22 mouse cellular contexts compared by ENCODE assay signal in genomic region chr9:77703476-77703875, GRCm38 (mm10). TPM values are rescaled to one million over a fixed set of nuclear protein-coding genes. Genes with fewer than 3 reads are reported as not detected.
A peak's percentile ranks its signal among the peaks of the same experiment; 100 is the strongest.
DNase-seq lines count a peak whose midpoint lies in the region; ATAC-seq and TF ChIP-seq lines count a peak whose summit lies in the region.
"Had no signal": no experiment of that assay in that cellular context is flagged by ENCODE, and none has a peak within 500 bp of the region (broad histone marks: within the 10 kb centered on the region; RNA-seq: fewer than 3 reads in every experiment).

No protein-coding gene starts in this region.

- no peaks in the 10 kb centered on the region for H3K9me3 ChIP-seq in lung, postnatal 0 days (ENCODE audit: low read length)
- H3K9me3 ChIP-seq in stomach, embryonic 16.5 days (replicated peaks; ENCODE audit: control insufficient read depth, low read length) = no peaks in the 10 kb centered on the region
- H3K9me3 ChIP-seq in hindbrain, embryonic 14.5 days (ENCODE audit: control insufficient read depth, low read length) = no peaks in the 10 kb centered on the region
- H3K9me3 ChIP-seq: embryonic facial prominence, embryonic 12.5 days; embryonic facial prominence, embryonic 15.5 days; forebrain, embryonic 12.5 days; forebrain, embryonic 15.5 days; hindbrain, embryonic 12.5 days had no signal

- H3K4me1 ChIP-seq in lung, postnatal 0 days (ENCODE audit: insufficient read depth, low read depth, low read length) = no peaks in the 10 kb centered on the region
- H3K4me1 ChIP-seq in small intestine, adult 2 months (ENCODE audit: control insufficient read depth, insufficient read depth, insufficient read length, low read length) = peaks cover 12% of the 10 kb centered on the region; the same call in 1 of the 2 replicates
- H3K4me1 ChIP-seq in stomach, embryonic 16.5 days (ENCODE audit: control insufficient read depth, insufficient read depth, low read length) = no peaks in the 10 kb centered on the region
- no peaks in the 10 kb centered on the region for H3K4me1 ChIP-seq in hindbrain, embryonic 14.5 days (replicated peaks; ENCODE audit: control insufficient read depth, insufficient read depth, low read length)
- H3K4me1 ChIP-seq: embryonic facial prominence, embryonic 12.5 days; embryonic facial prominence, embryonic 15.5 days; forebrain, embryonic 12.5 days; forebrain, embryonic 15.5 days; hindbrain, embryonic 12.5 days had no signal

- peak overlapping the region; percentile 33 for H3K27ac ChIP-seq in lung, postnatal 0 days (ENCODE audit: low read length)
- H3K27ac ChIP-seq in small intestine, adult 2 months (ENCODE audit: insufficient read depth, low read depth, low read length) = peak overlapping the region; percentile 84; the same call in 1 of the 2 replicates
- peak overlapping the region; percentile 60 for H3K27ac ChIP-seq in stomach, embryonic 16.5 days (ENCODE audit: low read length)
- H3K27ac ChIP-seq in hindbrain, embryonic 14.5 days = no peak overlapping the region
- H3K27ac ChIP-seq: embryonic facial prominence, embryonic 12.5 days; embryonic facial prominence, embryonic 15.5 days; forebrain, embryonic 12.5 days; forebrain, embryonic 15.5 days; hindbrain, embryonic 12.5 days had no signal

- no peak overlapping the region for H3K4me3 ChIP-seq in lung, postnatal 0 days (ENCODE audit: low read depth, low read length)
- H3K4me3 ChIP-seq in small intestine, adult 2 months (ENCODE audit: low read depth, low read length) = no peak overlapping the region
- no peak overlapping the region for H3K4me3 ChIP-seq in stomach, embryonic 16.5 days (replicated peaks; ENCODE audit: low read length)
- H3K4me3 ChIP-seq in hindbrain, embryonic 14.5 days (replicated peaks; ENCODE audit: low read length) = no peak overlapping the region
- H3K4me3 ChIP-seq: embryonic facial prominence, embryonic 12.5 days; embryonic facial prominence, embryonic 15.5 days; forebrain, embryonic 12.5 days; forebrain, embryonic 15.5 days; hindbrain, embryonic 12.5 days had no signal

- DNase-seq in lung, postnatal 0 days (ENCODE audit: low spot score) = peak; percentile 55
- DNase-seq in lung, postnatal 4 days = no peak
- DNase-seq in heart, adult 11 months = no peak
- no peak for DNase-seq in hindbrain, embryonic 14.5 days (ENCODE audit: low spot score)
- DNase-seq: adrenal gland, adult 2 months; adrenal gland, postnatal 14 days; cerebellum, adult 11 months; cerebellum, adult 2 months; cerebellum, adult 9-11 months; cerebellum, postnatal 25 days; gastrocnemius, postnatal 10 days; gastrocnemius, postnatal 36 days had no signal

- peak; percentile 65 for TF ChIP-seq EP300 in lung, postnatal 0 days (IDR thresholded peaks at IDR 0.05)

- no peak overlapping the region for H3K4me2 ChIP-seq in lung, postnatal 0 days (replicated peaks; ENCODE audit: low read depth, low read length)
- peak overlapping the region; percentile 36; the same call in 1 of the 2 replicates for H3K4me2 ChIP-seq in stomach, embryonic 16.5 days (ENCODE audit: low read depth, low read length)
- no peak overlapping the region for H3K4me2 ChIP-seq in hindbrain, embryonic 14.5 days (replicated peaks)
- H3K4me2 ChIP-seq: embryonic facial prominence, embryonic 12.5 days; embryonic facial prominence, embryonic 15.5 days; forebrain, embryonic 12.5 days; forebrain, embryonic 15.5 days; heart, embryonic 11.5 days; hindbrain, embryonic 12.5 days had no signal

- ATAC-seq in lung, postnatal 0 days = peak; percentile 28
- no peak for ATAC-seq in stomach, embryonic 16.5 days (ENCODE audit: insufficient read depth, low FRiP score)
- ATAC-seq in hindbrain, embryonic 14.5 days (ENCODE audit: low FRiP score) = no peak
- ATAC-seq: CD4-positive, CD25-positive, alpha-beta regulatory T cell, adult 4 months; forebrain, embryonic 15.5 days; hindbrain, embryonic 16.5 days had no signal

- no peaks in the 10 kb centered on the region for H3K36me3 ChIP-seq in lung, postnatal 0 days (ENCODE audit: insufficient read depth, low read length)
- H3K36me3 ChIP-seq in small intestine, adult 2 months (ENCODE audit: control insufficient read depth, insufficient read depth, low read length) = no peaks in the 10 kb centered on the region
- no peaks in the 10 kb centered on the region for H3K36me3 ChIP-seq in stomach, embryonic 16.5 days (ENCODE audit: control insufficient read depth, insufficient read depth, low read length)
- H3K36me3 ChIP-seq in hindbrain, embryonic 14.5 days (replicated peaks; ENCODE audit: control insufficient read depth, insufficient read depth) = no peaks in the 10 kb centered on the region
- H3K36me3 ChIP-seq: embryonic facial prominence, embryonic 12.5 days; embryonic facial prominence, embryonic 15.5 days; forebrain, embryonic 12.5 days; forebrain, embryonic 15.5 days; hindbrain, embryonic 12.5 days had no signal

- H3K27me3 ChIP-seq in lung, postnatal 0 days (replicated peaks; ENCODE audit: insufficient read depth, low read length) = no peaks in the 10 kb centered on the region
- no peaks in the 10 kb centered on the region for H3K27me3 ChIP-seq in small intestine, adult 2 months (ENCODE audit: control insufficient read depth, insufficient read depth, low read length)
- H3K27me3 ChIP-seq in stomach, embryonic 16.5 days (ENCODE audit: control insufficient read depth, insufficient read depth, low read length) = no peaks in the 10 kb centered on the region
- H3K27me3 ChIP-seq in hindbrain, embryonic 14.5 days (ENCODE audit: control insufficient read depth, insufficient read depth, low read length) = no peaks in the 10 kb centered on the region
- H3K27me3 ChIP-seq: embryonic facial prominence, embryonic 12.5 days; embryonic facial prominence, embryonic 15.5 days; forebrain, embryonic 12.5 days; forebrain, embryonic 15.5 days; hindbrain, embryonic 12.5 days had no signal

- WGBS in lung, postnatal 0 days = 47% methylated on average over 4 of the region's 4 CpGs
- 56% methylated on average over 4 of the region's 4 CpGs for whole genome bisulfite sequencing in small intestine, adult 2 months
- WGBS in stomach, embryonic 16.5 days = 51% methylated on average over 4 of the region's 4 CpGs
- 85% methylated on average over 4 of the region's 4 CpGs for WGBS in hindbrain, embryonic 14.5 days

- TF ChIP-seq POLR2A in small intestine, adult 2 months (IDR thresholded peaks at IDR 0.05; ENCODE audit: low read depth, low read length) = no peak

- H3K9ac ChIP-seq in lung, postnatal 0 days (replicated peaks; ENCODE audit: low read depth) = no peak overlapping the region
- H3K9ac ChIP-seq in stomach, embryonic 16.5 days (ENCODE audit: low read length) = no peak overlapping the region
- no peak overlapping the region for H3K9ac ChIP-seq in hindbrain, embryonic 14.5 days
- H3K9ac ChIP-seq: embryonic facial prominence, embryonic 12.5 days; embryonic facial prominence, embryonic 15.5 days; forebrain, embryonic 12.5 days; forebrain, embryonic 15.5 days; hindbrain, embryonic 12.5 days had no signal

- no peak for TF ChIP-seq CTCF in lung, postnatal 0 days (IDR thresholded peaks at IDR 0.05)
- TF ChIP-seq CTCF in small intestine, adult 2 months (IDR thresholded peaks at IDR 0.05; ENCODE audit: extremely low read depth, insufficient read length, insufficient replicate concordance, low read depth, low read length) = no peak

RNA-seq across cellular contexts. Expression of gene Gclc, which starts 50.9 kb away (rescaled TPM):
- 40.8 and 71.8 TPM in 2 replicates for polyA plus RNA-seq in lung, postnatal 0 days (2015; fragmentation: Nextera tagmentation; extraction: Ambion mirVana)
- 8.5 and 13.0 TPM in 2 replicates for polyA plus RNA-seq in small intestine, adult 2 months (2012; rRNA removed)
- 9.8 and 10.9 TPM in 2 replicates for polyA plus RNA-seq in stomach, embryonic 16.5 days (2015; fragmentation: Nextera tagmentation; extraction: Ambion mirVana)
- 21.7 and 25.1 TPM in 2 replicates for polyA plus RNA-seq in hindbrain, embryonic 14.5 days (2014; fragmentation: Nextera tagmentation; extraction: Ambion mirVana)
